ENCODE assay signal across 21 mouse cellular contexts in genomic region chr1:125705412-125705811, GRCm38 (mm10). TPM values are rescaled to one million over a fixed set of nuclear protein-coding genes. Genes with fewer than 3 reads are reported as not detected.
"Had no signal": no experiment of that assay in that cellular context is flagged by ENCODE, and none has a peak within 500 bp of the region (broad histone marks: within the 10 kb centered on the region; RNA-seq: fewer than 3 reads in every experiment).

No protein-coding gene starts in this region.

- H3K4me3 ChIP-seq: limb, embryonic 10.5 days; limb, embryonic 13.5 days; liver, embryonic 12.5 days; liver, embryonic 15.5 days; lung, embryonic 15.5 days; midbrain, embryonic 12.5 days; midbrain, embryonic 15.5 days; neural tube, embryonic 12.5 days; neural tube, embryonic 15.5 days had no signal

- H3K27me3 ChIP-seq: limb, embryonic 13.5 days; liver, embryonic 12.5 days; liver, embryonic 15.5 days; lung, embryonic 15.5 days; midbrain, embryonic 12.5 days; midbrain, embryonic 15.5 days; neural tube, embryonic 12.5 days; neural tube, embryonic 15.5 days had no signal

- H3K27ac ChIP-seq: kidney, postnatal 0 days; limb, embryonic 10.5 days; limb, embryonic 13.5 days; liver, embryonic 12.5 days; liver, embryonic 15.5 days; lung, embryonic 15.5 days; macrophage; midbrain, embryonic 12.5 days; midbrain, embryonic 15.5 days; neural tube, embryonic 12.5 days; neural tube, embryonic 15.5 days; stomach, postnatal 0 days had no signal

- DNase-seq: kidney, postnatal 25 days; liver; right cerebral cortex, adult 18-20 months; right cerebral cortex, postnatal 14 days; right cerebral cortex, postnatal 4 days; thymus, adult 18-20 months; thymus, postnatal 4 days had no signal

- H3K36me3 ChIP-seq: limb, embryonic 10.5 days; limb, embryonic 13.5 days; liver, embryonic 12.5 days; liver, embryonic 15.5 days; lung, embryonic 15.5 days; midbrain, embryonic 12.5 days; midbrain, embryonic 15.5 days; neural tube, embryonic 12.5 days; neural tube, embryonic 15.5 days had no signal

- H3K9ac ChIP-seq: limb, embryonic 13.5 days; liver, embryonic 12.5 days; liver, embryonic 15.5 days; lung, embryonic 15.5 days; midbrain, embryonic 12.5 days; midbrain, embryonic 15.5 days; neural tube, embryonic 12.5 days; neural tube, embryonic 15.5 days had no signal

- H3K4me1 ChIP-seq: limb, embryonic 10.5 days; limb, embryonic 13.5 days; liver, embryonic 12.5 days; lung, embryonic 15.5 days; neural tube, embryonic 12.5 days; neural tube, embryonic 15.5 days had no signal

- ATAC-seq: liver, embryonic 12.5 days; midbrain, embryonic 15.5 days had no signal

- H3K4me2 ChIP-seq: limb, embryonic 13.5 days; liver, embryonic 12.5 days; liver, embryonic 15.5 days; lung, embryonic 15.5 days; midbrain, embryonic 12.5 days; midbrain, embryonic 15.5 days; neural tube, embryonic 12.5 days; neural tube, embryonic 15.5 days had no signal

- H3K9me3 ChIP-seq: limb, embryonic 10.5 days; limb, embryonic 13.5 days; liver, embryonic 12.5 days; liver, embryonic 15.5 days; lung, embryonic 15.5 days; midbrain, embryonic 12.5 days; midbrain, embryonic 15.5 days; neural tube, embryonic 12.5 days; neural tube, embryonic 15.5 days had no signal

RNA-seq across cellular contexts. Expression of gene Gpr39, which starts 28.6 kb away (rescaled TPM):
- total RNA-seq: left cerebral cortex, postnatal 25 days; megakaryocyte, adult 5-6 weeks had no signal
- polyA plus RNA-seq: limb, embryonic 10.5 days; limb, embryonic 13.5 days; macrophage; midbrain, embryonic 12.5 days; midbrain, embryonic 15.5 days; neural tube, embryonic 12.5 days had no signal
